Mouse (Mus musculus): Measurements from ENCODE around the gene Axl. TPM values are rescaled to one million over a fixed set of nuclear protein-coding genes. Genes with fewer than 3 reads are reported as not detected.

Axl gene
- polyA plus RNA-seq, 1 experiment from 2014 or later = 48.8 TPM

- WGBS = 13% methylated on average over 7 of the region's 7 CpGs
- Histone ChIP-seq H3K4me3 (ENCODE audit: low read length) (peak overlapping the region; percentile 69), H3K4me1 (ENCODE audit: control insufficient read depth, insufficient read depth, low read length) (peaks cover 9% of the 10 kb centered on the region), H3K9me3 (ENCODE audit: control insufficient read depth, low read length) (no peaks in the 10 kb centered on the region), H3K4me2 (ENCODE audit: low read depth, low read length) (peak overlapping the region; percentile 95), H3K27ac (ENCODE audit: low read length) (peak overlapping the region; percentile 91), H3K27me3 (replicated peaks; ENCODE audit: control insufficient read depth, insufficient read depth, low read length) (no peaks in the 10 kb centered on the region), H3K9ac (ENCODE audit: low read depth, low read length) (peak overlapping the region; percentile 82), H3K36me3 (ENCODE audit: control insufficient read depth, insufficient read depth, low read length) (no peaks in the 10 kb centered on the region)
- no peak for ATAC-seq
Observed at GRCm38 (mm10) chr7:25815571-25815970, 27.1 kb upstream of the Axl start.

GRCm38 (mm10) chr7:25814711-25815110 lies 26.2 kb upstream of the Axl start:
- no peak for ATAC-seq
- H3K4me1 ChIP-seq (ENCODE audit: control insufficient read depth, insufficient read depth, low read length) = peaks cover 9% of the 10 kb centered on the region
- WGBS = 66% methylated on average over 9 of the region's 9 CpGs

GRCm38 (mm10) chr7:25812195-25812594 lies 23.7 kb upstream of the Axl start:
- Histone ChIP-seq H3K9ac (ENCODE audit: low read depth, low read length) (no peak overlapping the region), H3K27me3 (replicated peaks; ENCODE audit: control insufficient read depth, insufficient read depth, low read length) (no peaks in the 10 kb centered on the region), H3K36me3 (ENCODE audit: control insufficient read depth, insufficient read depth, low read length) (no peaks in the 10 kb centered on the region), H3K4me1 (ENCODE audit: control insufficient read depth, insufficient read depth, low read length) (peaks cover 9% of the 10 kb centered on the region), H3K4me3 (ENCODE audit: low read length) (no peak overlapping the region), H3K27ac (ENCODE audit: low read length) (no peak overlapping the region), H3K9me3 (ENCODE audit: control insufficient read depth, low read length) (no peaks in the 10 kb centered on the region), H3K4me2 (ENCODE audit: low read depth, low read length) (no peak overlapping the region)
- 78% methylated on average over 1 of the region's 1 CpGs for WGBS
- ATAC-seq = no peak

More at GRCm38 (mm10) chr7:25814711-25815110, 26.2 kb upstream of the Axl start:
- H3K4me2 ChIP-seq (ENCODE audit: low read depth, low read length) = peak overlapping the region; percentile 95; the same call in 1 of the 2 replicates
- H3K36me3 ChIP-seq (ENCODE audit: control insufficient read depth, insufficient read depth, low read length) = no peaks in the 10 kb centered on the region
- no peaks in the 10 kb centered on the region for H3K9me3 ChIP-seq (ENCODE audit: control insufficient read depth, low read length)
- H3K4me3 ChIP-seq (ENCODE audit: low read length) = no peak overlapping the region
- H3K27me3 ChIP-seq (replicated peaks; ENCODE audit: control insufficient read depth, insufficient read depth, low read length) = no peaks in the 10 kb centered on the region
- H3K9ac ChIP-seq (ENCODE audit: low read depth, low read length) = no peak overlapping the region
- no peak overlapping the region for H3K27ac ChIP-seq (ENCODE audit: low read length)

GRCm38 (mm10) chr7:25811716-25812115 lies 23.2 kb upstream of the Axl start:
- 83% methylated on average over 2 of the region's 2 CpGs for WGBS
- no peak overlapping the region for H3K4me2 ChIP-seq (ENCODE audit: low read depth, low read length)

GRCm38 (mm10) chr7:25805631-25806343 lies 17.3 kb upstream of the Axl start:
- Histone ChIP-seq H3K9me3 (ENCODE audit: control insufficient read depth, low read length) (no peaks in the 10 kb centered on the region), H3K4me2 (ENCODE audit: low read depth, low read length) (peak overlapping the region; percentile 39), H3K36me3 (ENCODE audit: control insufficient read depth, insufficient read depth, low read length) (no peaks in the 10 kb centered on the region), H3K27me3 (replicated peaks; ENCODE audit: control insufficient read depth, insufficient read depth, low read length) (no peaks in the 10 kb centered on the region), H3K9ac (ENCODE audit: low read depth, low read length) (peak overlapping the region; percentile 48), H3K4me1 (ENCODE audit: control insufficient read depth, insufficient read depth, low read length) (peaks cover 17% of the 10 kb centered on the region), H3K4me3 (ENCODE audit: low read length) (peak overlapping the region; percentile 13), H3K27ac (ENCODE audit: low read length) (no peak overlapping the region)
- peak; percentile 27 for ATAC-seq
- WGBS = 16% methylated on average over 21 of the region's 21 CpGs

More at GRCm38 (mm10) chr7:25811716-25812115, 23.2 kb upstream of the Axl start:
- no peaks in the 10 kb centered on the region for H3K36me3 ChIP-seq (ENCODE audit: control insufficient read depth, insufficient read depth, low read length)
- ATAC-seq = no peak
- no peaks in the 10 kb centered on the region for H3K27me3 ChIP-seq (replicated peaks; ENCODE audit: control insufficient read depth, insufficient read depth, low read length)
- H3K4me3 ChIP-seq (ENCODE audit: low read length) = no peak overlapping the region
- H3K9ac ChIP-seq (ENCODE audit: low read depth, low read length) = no peak overlapping the region
- H3K9me3 ChIP-seq (ENCODE audit: control insufficient read depth, low read length) = no peaks in the 10 kb centered on the region
- H3K4me1 ChIP-seq (ENCODE audit: control insufficient read depth, insufficient read depth, low read length) = peaks cover 9% of the 10 kb centered on the region
- no peak overlapping the region for H3K27ac ChIP-seq (ENCODE audit: low read length)

GRCm38 (mm10) chr7:25804792-25805191 lies 16.3 kb upstream of the Axl start:
- no peaks in the 10 kb centered on the region for H3K27me3 ChIP-seq (replicated peaks; ENCODE audit: control insufficient read depth, insufficient read depth, low read length)
- no peak for ATAC-seq
- WGBS = 76% methylated on average over 4 of the region's 4 CpGs
- no peak overlapping the region for H3K27ac ChIP-seq (ENCODE audit: low read length)
- H3K4me2 ChIP-seq (ENCODE audit: low read depth, low read length) = no peak overlapping the region
- H3K36me3 ChIP-seq (ENCODE audit: control insufficient read depth, insufficient read depth, low read length) = no peaks in the 10 kb centered on the region
- H3K9ac ChIP-seq (ENCODE audit: low read depth, low read length) = no peak overlapping the region
- H3K4me3 ChIP-seq (ENCODE audit: low read length) = no peak overlapping the region
- H3K9me3 ChIP-seq (ENCODE audit: control insufficient read depth, low read length) = no peaks in the 10 kb centered on the region
- H3K4me1 ChIP-seq (ENCODE audit: control insufficient read depth, insufficient read depth, low read length) = peaks cover 17% of the 10 kb centered on the region

GRCm38 (mm10) chr7:25803460-25803859 lies 15.0 kb upstream of the Axl start:
- Histone ChIP-seq H3K27ac (ENCODE audit: low read length) (peak overlapping the region; percentile 18; the same call in 1 of the 2 replicates), H3K4me3 (ENCODE audit: low read length) (no peak overlapping the region), H3K9me3 (ENCODE audit: control insufficient read depth, low read length) (no peaks in the 10 kb centered on the region), H3K4me2 (ENCODE audit: low read depth, low read length) (no peak overlapping the region), H3K9ac (ENCODE audit: low read depth, low read length) (0 out of 2 replicates have a peak overlapping the region, but pooled peaks have one; percentile 10), H3K4me1 (ENCODE audit: control insufficient read depth, insufficient read depth, low read length) (peaks cover 17% of the 10 kb centered on the region), H3K27me3 (replicated peaks; ENCODE audit: control insufficient read depth, insufficient read depth, low read length) (no peaks in the 10 kb centered on the region), H3K36me3 (ENCODE audit: control insufficient read depth, insufficient read depth, low read length) (no peaks in the 10 kb centered on the region)
- no peak for ATAC-seq
- WGBS = 79% methylated on average over 13 of the region's 13 CpGs

GRCm38 (mm10) chr7:25802241-25803125 lies 14.0 kb upstream of the Axl start:
- H3K27ac ChIP-seq (ENCODE audit: low read length) = peak overlapping the region; percentile 52
- ATAC-seq = peak; percentile 54
- H3K27me3 ChIP-seq (replicated peaks; ENCODE audit: control insufficient read depth, insufficient read depth, low read length) = no peaks in the 10 kb centered on the region
- H3K36me3 ChIP-seq (ENCODE audit: control insufficient read depth, insufficient read depth, low read length) = no peaks in the 10 kb centered on the region
- H3K4me1 ChIP-seq (ENCODE audit: control insufficient read depth, insufficient read depth, low read length) = peaks cover 17% of the 10 kb centered on the region
- H3K4me3 ChIP-seq (ENCODE audit: low read length) = no peak overlapping the region
- H3K4me2 ChIP-seq (ENCODE audit: low read depth, low read length) = peak overlapping the region; percentile 26; the same call in 1 of the 2 replicates
- H3K9me3 ChIP-seq (ENCODE audit: control insufficient read depth, low read length) = no peaks in the 10 kb centered on the region
- H3K9ac ChIP-seq (ENCODE audit: low read depth, low read length) = peak overlapping the region; percentile 8; the same call in 1 of the 2 replicates
- 25% methylated on average over 24 of the region's 24 CpGs for WGBS

GRCm38 (mm10) chr7:25801031-25801430 lies 12.5 kb upstream of the Axl start:
- 90% methylated on average over 6 of the region's 6 CpGs for WGBS
- H3K9ac ChIP-seq (ENCODE audit: low read depth, low read length) = no peak overlapping the region
- no peak overlapping the region for H3K27ac ChIP-seq (ENCODE audit: low read length)
- no peak for ATAC-seq
- H3K27me3 ChIP-seq (replicated peaks; ENCODE audit: control insufficient read depth, insufficient read depth, low read length) = no peaks in the 10 kb centered on the region
- peaks cover 16% of the 10 kb centered on the region for H3K4me1 ChIP-seq (ENCODE audit: control insufficient read depth, insufficient read depth, low read length)
- H3K9me3 ChIP-seq (ENCODE audit: control insufficient read depth, low read length) = no peaks in the 10 kb centered on the region
- no peaks in the 10 kb centered on the region for H3K36me3 ChIP-seq (ENCODE audit: control insufficient read depth, insufficient read depth, low read length)
- H3K4me2 ChIP-seq (ENCODE audit: low read depth, low read length) = no peak overlapping the region
- no peak overlapping the region for H3K4me3 ChIP-seq (ENCODE audit: low read length)
